Comparison of ENCODE assay signal across 22 mouse cellular contexts in genomic region chr7:25288721-25289120, GRCm38 (mm10). TPM values are rescaled to one million over a fixed set of nuclear protein-coding genes. Genes with fewer than 3 reads are reported as not detected.
"Had no signal": no experiment of that assay in that cellular context is flagged by ENCODE, and none has a peak within 500 bp of the region (broad histone marks: within the 10 kb centered on the region; RNA-seq: fewer than 3 reads in every experiment).

No protein-coding gene starts in this region.

- DNase-seq: kidney, adult 11 months; kidney, adult 8-10 months; kidney, postnatal 36 days; left cerebral cortex, postnatal 4 days; liver, postnatal 0 days; lung, embryonic 14.5 days; lung, postnatal 36 days; thymus, adult 18-20 months; thymus, postnatal 14 days had no signal

- H3K9me3 ChIP-seq: kidney, embryonic 15.5 days; limb, embryonic 15.5 days; midbrain, embryonic 12.5 days; midbrain, embryonic 15.5 days had no signal

- H3K4me3 ChIP-seq: kidney, embryonic 15.5 days; left cerebral cortex, adult 2 months; limb, embryonic 12.5 days; limb, embryonic 15.5 days; midbrain, embryonic 12.5 days; midbrain, embryonic 15.5 days had no signal

- H3K27ac ChIP-seq: kidney, embryonic 15.5 days; left cerebral cortex, adult 2 months; limb, embryonic 12.5 days; limb, embryonic 15.5 days; liver, embryonic 14.5 days; midbrain, embryonic 12.5 days; midbrain, embryonic 15.5 days had no signal

- H3K4me2 ChIP-seq: kidney, embryonic 15.5 days; limb, embryonic 12.5 days; limb, embryonic 15.5 days; liver, embryonic 11.5 days; lung, embryonic 14.5 days; midbrain, embryonic 12.5 days; midbrain, embryonic 15.5 days had no signal

- ATAC-seq: liver, postnatal 0 days; lung, postnatal 0 days; midbrain, embryonic 15.5 days had no signal

- H3K9ac ChIP-seq: kidney, embryonic 15.5 days; limb, embryonic 12.5 days; limb, embryonic 15.5 days; liver, embryonic 14.5 days; liver, postnatal 0 days; lung, embryonic 14.5 days; midbrain, embryonic 15.5 days had no signal

- H3K27me3 ChIP-seq: kidney, embryonic 15.5 days; limb, embryonic 12.5 days; limb, embryonic 15.5 days; megakaryocyte, embryonic 14.5 days; midbrain, embryonic 12.5 days; midbrain, embryonic 15.5 days had no signal

RNA-seq across cellular contexts. Expression of gene Prr19, which starts 12.5 kb away (rescaled TPM):
- total RNA-seq: layer of hippocampus, postnatal 36 days had no signal
- polyA plus RNA-seq: liver, postnatal 0 days; lung, postnatal 0 days; small intestine, adult 2 months; spleen, adult 2 months had no signal

RNA-seq across cellular contexts. Expression of gene Tmem145, which starts 17.2 kb away (rescaled TPM):
- polyA plus RNA-seq: liver, embryonic 14.5 days; liver, postnatal 0 days; lung, postnatal 0 days; spleen, adult 2 months had no signal
